Mouse (Mus musculus): ENCODE data around the gene Gadl1. TPM values are rescaled to one million over a fixed set of nuclear protein-coding genes. Genes with fewer than 3 reads are reported as not detected.

Gadl1 gene
- polyA plus RNA-seq, 1 experiment from 2014 or later = 0.56 TPM

DNA sequence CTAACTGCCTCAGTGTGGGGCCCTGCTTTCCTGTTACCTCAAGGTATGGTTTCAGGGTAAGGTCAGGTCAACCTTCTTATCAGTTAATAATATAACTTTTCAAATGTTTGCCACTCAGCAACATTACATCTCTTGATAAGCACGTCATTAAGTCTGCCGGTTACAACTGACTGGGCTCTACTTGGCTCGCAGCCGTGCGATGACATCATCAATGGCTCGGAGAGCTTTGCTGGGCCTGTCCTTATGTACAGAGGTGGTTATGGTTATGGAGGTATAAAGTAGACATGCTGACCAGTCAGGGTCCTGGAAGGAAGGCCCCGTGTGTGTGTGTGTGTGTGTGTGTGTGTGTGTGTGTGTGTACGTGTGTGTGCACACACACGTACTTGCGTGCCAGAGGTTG lies 15.3 kb upstream of the Gadl1 start:
- ATAC-seq (ENCODE audit: insufficient number of reproducible peaks, insufficient read depth, low FRiP score, low TSS enrichment) = no peak
- H3K36me3 ChIP-seq = no peaks in the 10 kb centered on the region
- no peaks in the 10 kb centered on the region for H3K27me3 ChIP-seq
- H3K4me1 ChIP-seq = no peaks in the 10 kb centered on the region
- peaks cover 5% of the 10 kb centered on the region; the same call in 1 of the 2 replicates for H3K9me3 ChIP-seq
- 96% methylated on average over 10 of the region's 10 CpGs for WGBS
- H3K4me2 ChIP-seq (replicated peaks) = no peak overlapping the region
- no peak overlapping the region for H3K9ac ChIP-seq
- H3K27ac ChIP-seq = no peak overlapping the region
- no peak overlapping the region for H3K4me3 ChIP-seq

DNA sequence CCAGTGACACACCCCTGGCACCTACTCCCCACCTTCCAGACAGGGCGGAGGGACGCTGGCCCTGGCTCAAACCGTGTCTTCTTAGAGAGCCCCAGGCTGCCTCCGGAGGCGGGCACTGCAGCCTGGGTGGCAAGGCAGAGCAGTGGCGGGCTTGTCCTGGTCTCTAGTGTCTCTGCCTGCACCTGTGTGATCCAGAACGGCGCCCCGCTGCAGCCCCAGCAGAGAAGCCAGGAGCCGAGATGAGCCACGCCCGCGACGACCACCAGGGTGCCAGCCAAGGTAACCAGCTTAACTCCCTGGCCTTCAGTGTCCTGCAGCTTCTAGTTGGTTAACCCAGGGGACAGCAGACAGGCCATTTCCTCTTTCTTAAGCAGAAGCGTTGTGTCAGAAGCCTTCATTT lies 930 bp upstream of the Gadl1 start:
- Histone ChIP-seq H3K27me3 (no peaks in the 10 kb centered on the region), H3K4me3 (no peak overlapping the region), H3K9ac (no peak overlapping the region), H3K9me3 (no peaks in the 10 kb centered on the region), H3K4me1 (peaks cover 8% of the 10 kb centered on the region), H3K4me2 (replicated peaks) (peak overlapping the region; percentile 33), H3K36me3 (no peaks in the 10 kb centered on the region), H3K27ac (no peak overlapping the region)
- WGBS = 14% methylated on average over 15 of the region's 15 CpGs
- no peak for ATAC-seq (ENCODE audit: insufficient number of reproducible peaks, insufficient read depth, low FRiP score, low TSS enrichment)

DNA sequence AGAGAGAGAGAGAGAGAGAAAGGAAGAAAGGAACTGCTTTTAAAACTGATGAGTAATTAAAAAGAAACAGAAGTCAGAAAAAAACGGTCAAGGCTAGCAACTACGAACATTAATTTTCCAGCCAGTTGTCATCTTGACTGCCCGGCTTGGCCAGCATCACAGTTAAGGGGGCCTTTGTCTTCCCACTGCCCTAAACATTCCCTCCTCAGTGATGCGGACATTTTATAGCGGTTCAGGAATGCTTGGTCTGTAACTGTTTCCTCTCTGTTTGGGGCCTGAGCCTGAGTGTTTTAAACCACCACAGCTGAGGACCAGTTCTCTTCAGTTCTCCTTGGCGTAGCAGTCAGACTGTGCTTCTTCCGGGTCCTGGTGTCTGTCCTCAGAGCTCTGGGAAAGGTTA lies 4.8 kb downstream of the Gadl1 start:
- 59% methylated on average over 7 of the region's 7 CpGs for WGBS
- ATAC-seq (ENCODE audit: insufficient number of reproducible peaks, insufficient read depth, low FRiP score, low TSS enrichment) = no peak
- no peak overlapping the region for H3K4me3 ChIP-seq

DNA sequence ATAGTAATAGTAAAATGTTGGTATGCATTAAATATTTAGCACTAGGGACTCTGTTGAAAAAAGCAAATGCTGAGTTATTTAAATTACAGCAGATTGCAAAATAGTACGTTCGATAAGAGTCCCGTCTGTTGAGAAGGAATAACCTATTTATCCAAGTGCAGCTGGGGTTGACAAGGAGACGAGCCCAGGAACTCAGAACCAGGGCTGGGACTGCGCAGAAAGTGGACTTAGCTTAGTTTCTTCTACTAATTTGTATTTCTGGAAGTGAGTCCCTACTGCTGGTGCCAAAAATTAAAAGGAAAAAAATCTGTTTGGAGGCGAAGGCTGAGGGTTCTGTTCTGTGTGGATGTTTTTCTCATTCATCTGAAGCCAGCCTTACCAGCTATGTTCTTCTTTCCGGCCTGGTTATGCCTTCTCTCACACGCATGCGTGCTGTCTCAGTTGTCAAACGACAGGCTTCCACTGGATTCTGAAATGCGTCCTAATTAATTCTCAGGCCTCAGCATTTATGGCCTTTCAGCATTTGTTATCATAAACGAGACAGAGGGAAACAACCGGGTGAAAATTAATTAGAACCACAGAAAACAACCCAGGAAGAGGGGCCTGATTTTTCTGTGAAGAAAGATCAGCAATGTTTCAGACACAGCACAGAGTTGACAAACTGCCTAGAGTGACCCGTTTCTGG lies 6.5 kb downstream of the Gadl1 start:
- Histone ChIP-seq H3K4me3 (no peak overlapping the region), H3K27me3 (no peaks in the 10 kb centered on the region), H3K27ac (no peak overlapping the region), H3K36me3 (no peaks in the 10 kb centered on the region), H3K4me1 (no peaks in the 10 kb centered on the region), H3K4me2 (replicated peaks) (no peak overlapping the region), H3K9ac (no peak overlapping the region), H3K9me3 (no peaks in the 10 kb centered on the region)
- no peak for ATAC-seq (ENCODE audit: insufficient number of reproducible peaks, insufficient read depth, low FRiP score, low TSS enrichment)
- 74% methylated on average over 14 of the region's 14 CpGs for WGBS

More for the DNA sequence above, 4.8 kb downstream of the Gadl1 start:
- H3K9me3 ChIP-seq = no peaks in the 10 kb centered on the region
- no peaks in the 10 kb centered on the region for H3K4me1 ChIP-seq
- H3K9ac ChIP-seq = no peak overlapping the region
- no peak overlapping the region for H3K4me2 ChIP-seq (replicated peaks)
- H3K27ac ChIP-seq = no peak overlapping the region
- H3K27me3 ChIP-seq = no peaks in the 10 kb centered on the region
- no peaks in the 10 kb centered on the region for H3K36me3 ChIP-seq

DNA sequence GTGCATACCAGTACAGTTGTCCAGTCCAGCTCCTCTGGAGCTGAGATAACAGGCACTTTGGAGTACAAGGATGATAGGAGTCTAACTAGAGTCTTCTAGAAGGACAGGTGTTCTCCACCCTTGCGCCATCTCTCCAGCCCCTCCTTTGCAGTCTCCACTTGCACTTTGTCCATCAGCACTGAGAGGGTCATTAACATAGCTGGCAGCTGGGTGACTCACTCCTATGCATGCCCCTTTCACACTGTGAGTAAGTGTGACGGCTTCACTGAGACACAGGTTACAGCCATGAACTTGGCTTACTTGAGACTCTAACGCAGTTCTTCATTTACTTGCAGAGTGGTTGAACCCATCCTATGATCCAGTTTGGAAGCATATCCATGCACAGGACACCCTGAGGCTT lies 10.5 kb downstream of the Gadl1 start:
- Histone ChIP-seq H3K36me3 (no peaks in the 10 kb centered on the region), H3K4me2 (replicated peaks) (no peak overlapping the region), H3K4me3 (no peak overlapping the region), H3K27ac (no peak overlapping the region), H3K9ac (no peak overlapping the region), H3K9me3 (no peaks in the 10 kb centered on the region), H3K27me3 (no peaks in the 10 kb centered on the region), H3K4me1 (no peaks in the 10 kb centered on the region)
- 88% methylated on average over 3 of the region's 3 CpGs for WGBS
- no peak for ATAC-seq (ENCODE audit: insufficient number of reproducible peaks, insufficient read depth, low FRiP score, low TSS enrichment)

DNA sequence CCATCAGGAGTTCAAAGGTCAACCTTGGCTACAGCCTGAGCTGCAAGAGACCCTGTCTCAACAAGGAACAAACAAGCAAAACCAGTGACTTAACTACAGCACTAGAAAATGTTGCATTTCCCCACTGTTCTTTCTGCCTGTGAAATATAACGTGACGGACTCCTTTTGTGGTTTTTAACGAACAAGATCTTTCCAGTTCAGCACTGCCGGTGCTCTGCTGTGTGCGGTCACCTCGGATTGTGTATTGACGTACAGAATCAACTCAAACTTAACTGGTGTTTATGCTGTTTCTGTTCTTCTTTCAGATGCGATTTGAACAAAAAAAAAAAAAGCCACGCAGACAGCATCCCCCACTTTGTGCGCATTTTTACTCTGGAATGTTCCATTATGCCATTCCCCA lies 13.4 kb downstream of the Gadl1 start:
- H3K9ac ChIP-seq = no peak overlapping the region
- H3K4me1 ChIP-seq = no peaks in the 10 kb centered on the region
- WGBS = 84% methylated on average over 10 of the region's 10 CpGs
- no peaks in the 10 kb centered on the region for H3K9me3 ChIP-seq
- H3K27me3 ChIP-seq = no peaks in the 10 kb centered on the region
- no peak overlapping the region for H3K27ac ChIP-seq
- no peaks in the 10 kb centered on the region for H3K36me3 ChIP-seq
- no peak overlapping the region for H3K4me2 ChIP-seq (replicated peaks)
- ATAC-seq (ENCODE audit: insufficient number of reproducible peaks, insufficient read depth, low FRiP score, low TSS enrichment) = no peak
- H3K4me3 ChIP-seq = no peak overlapping the region

DNA sequence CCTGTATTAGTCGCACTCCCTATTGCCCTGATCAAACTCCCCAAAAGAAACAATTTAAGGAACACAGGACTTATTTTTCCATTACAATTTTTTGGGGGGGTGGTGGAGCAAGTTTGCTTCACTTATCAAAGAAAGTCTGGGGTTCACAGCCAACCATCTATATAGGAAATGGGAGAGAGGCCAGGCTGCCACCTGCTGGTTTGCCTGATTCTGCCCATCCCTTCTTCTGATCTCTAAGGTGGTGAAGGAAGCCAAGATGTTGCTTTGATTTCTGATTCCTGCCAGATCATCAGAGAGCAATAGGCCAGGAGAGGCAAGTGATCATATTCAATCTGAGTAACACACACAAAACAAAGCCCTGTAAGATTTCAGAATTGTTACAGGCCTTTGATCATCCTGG lies 14.8 kb downstream of the Gadl1 start:
- no peak overlapping the region for H3K4me3 ChIP-seq
- no peaks in the 10 kb centered on the region for H3K9me3 ChIP-seq
- no peak for ATAC-seq (ENCODE audit: insufficient number of reproducible peaks, insufficient read depth, low FRiP score, low TSS enrichment)
- no peak overlapping the region for H3K9ac ChIP-seq
- no peaks in the 10 kb centered on the region for H3K4me1 ChIP-seq
- no peak overlapping the region for H3K4me2 ChIP-seq (replicated peaks)
- H3K27ac ChIP-seq = no peak overlapping the region
- WGBS = 91% methylated on average over 1 of the region's 1 CpGs
- no peaks in the 10 kb centered on the region for H3K27me3 ChIP-seq
- H3K36me3 ChIP-seq = no peaks in the 10 kb centered on the region

DNA sequence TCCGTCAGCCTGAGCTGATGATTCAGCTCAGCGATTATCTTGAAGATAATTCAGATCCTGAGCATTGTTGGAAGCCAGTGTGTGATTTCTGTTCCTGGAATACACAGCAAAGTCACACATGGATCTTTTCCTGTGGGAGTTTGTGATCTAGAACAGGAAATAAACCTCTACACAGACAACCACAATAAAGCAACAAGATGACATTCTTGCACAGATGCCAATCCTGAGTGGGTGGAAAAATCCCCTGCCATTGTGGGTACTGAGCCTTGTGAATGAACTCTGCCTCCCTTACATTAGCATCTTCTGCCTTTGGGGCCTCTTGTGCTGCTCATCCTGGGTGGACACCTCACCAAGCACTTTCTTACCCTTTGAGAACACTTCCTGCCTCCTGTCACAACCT lies 22.5 kb downstream of the Gadl1 start:
- Histone ChIP-seq H3K36me3 (no peaks in the 10 kb centered on the region), H3K27me3 (no peaks in the 10 kb centered on the region), H3K9me3 (no peaks in the 10 kb centered on the region), H3K27ac (no peak overlapping the region), H3K9ac (no peak overlapping the region), H3K4me2 (replicated peaks) (no peak overlapping the region), H3K4me1 (no peaks in the 10 kb centered on the region), H3K4me3 (no peak overlapping the region)
- ATAC-seq (ENCODE audit: insufficient number of reproducible peaks, insufficient read depth, low FRiP score, low TSS enrichment) = no peak
- WGBS = 86% methylated on average over 2 of the region's 2 CpGs

DNA sequence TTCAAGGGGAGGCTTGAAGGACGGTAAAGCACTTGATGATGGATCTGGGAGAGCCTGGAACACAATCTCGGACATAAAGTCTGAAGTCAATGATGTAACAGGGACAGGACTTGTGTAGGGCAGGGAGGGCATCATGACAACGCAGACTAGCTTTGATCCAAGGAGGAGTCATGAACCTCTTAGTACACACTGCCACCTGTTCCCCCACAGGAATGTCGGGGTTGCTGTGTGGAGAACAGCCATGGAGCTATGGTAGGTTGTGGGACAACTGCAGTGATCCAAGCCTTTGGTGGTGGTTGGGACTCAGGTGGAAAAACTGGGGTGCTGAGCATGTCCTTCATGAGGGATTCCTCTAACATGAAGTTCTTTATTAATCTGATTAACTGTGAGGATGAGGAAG lies 23.5 kb downstream of the Gadl1 start:
- Histone ChIP-seq H3K27ac (no peak overlapping the region), H3K9me3 (no peaks in the 10 kb centered on the region), H3K4me3 (no peak overlapping the region), H3K36me3 (no peaks in the 10 kb centered on the region), H3K4me2 (replicated peaks) (no peak overlapping the region), H3K9ac (no peak overlapping the region), H3K4me1 (no peaks in the 10 kb centered on the region), H3K27me3 (no peaks in the 10 kb centered on the region)
- 91% methylated on average over 4 of the region's 4 CpGs for WGBS
- ATAC-seq (ENCODE audit: insufficient number of reproducible peaks, insufficient read depth, low FRiP score, low TSS enrichment) = no peak

DNA sequence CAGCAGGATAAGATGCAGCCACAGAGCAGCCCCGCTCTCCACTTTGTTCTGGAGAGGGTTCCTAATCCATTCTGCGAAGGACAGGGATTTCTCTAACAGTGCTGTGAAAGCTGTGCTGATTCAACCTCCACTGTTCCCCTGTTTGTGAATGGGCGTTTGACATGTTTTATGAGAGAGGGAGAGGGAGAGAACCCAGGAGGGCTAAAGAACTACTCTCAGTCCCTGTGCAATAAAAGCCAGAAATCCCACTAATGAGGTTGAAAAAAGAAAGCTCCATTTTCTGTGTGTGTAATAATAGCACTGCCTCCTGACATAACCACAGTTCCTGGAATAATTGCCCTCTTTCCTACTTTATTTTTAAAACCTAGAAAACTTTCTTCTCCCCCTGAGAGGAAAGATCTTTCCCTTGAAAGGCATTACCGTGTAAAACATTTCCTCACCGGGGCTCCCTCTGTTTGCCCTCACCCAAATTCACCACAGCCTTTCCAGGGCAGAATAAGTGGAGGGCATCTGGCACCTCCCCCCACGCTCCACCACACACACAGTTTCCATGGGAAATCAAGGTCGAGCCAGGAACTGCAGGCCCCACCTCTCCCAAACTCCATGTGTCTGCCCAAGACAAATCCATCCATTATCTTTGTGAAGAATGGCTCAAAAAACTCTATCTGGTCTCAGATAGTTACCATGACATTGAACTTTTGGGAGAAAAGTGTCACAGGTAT lies 24.1 kb downstream of the Gadl1 start:
- Histone ChIP-seq H3K27ac (no peak overlapping the region), H3K36me3 (no peaks in the 10 kb centered on the region), H3K4me1 (no peaks in the 10 kb centered on the region), H3K9me3 (no peaks in the 10 kb centered on the region), H3K9ac (no peak overlapping the region), H3K4me3 (no peak overlapping the region), H3K4me2 (replicated peaks) (no peak overlapping the region), H3K27me3 (no peaks in the 10 kb centered on the region)
- 52% methylated on average over 7 of the region's 7 CpGs for WGBS
- ATAC-seq (ENCODE audit: insufficient number of reproducible peaks, insufficient read depth, low FRiP score, low TSS enrichment) = no peak

DNA sequence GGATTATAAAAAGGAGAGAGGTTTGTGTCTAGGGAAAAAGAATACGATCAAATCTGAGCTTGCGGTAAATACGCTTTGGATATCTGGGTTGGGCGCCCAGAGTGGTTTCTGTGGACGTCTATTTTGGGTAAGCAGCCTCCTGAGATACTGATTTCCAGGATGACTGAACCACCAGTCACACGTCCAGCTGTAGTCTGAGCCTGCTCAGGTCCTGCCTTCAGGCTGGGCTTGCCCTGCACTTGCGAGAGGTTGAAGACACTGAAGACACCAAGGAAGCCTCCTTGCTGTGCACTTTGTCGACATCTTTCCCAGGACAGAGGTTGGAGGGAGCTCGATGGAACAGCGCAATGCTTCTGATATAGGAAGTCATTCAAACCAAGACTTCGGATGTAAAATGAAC lies 25.0 kb downstream of the Gadl1 start:
- ATAC-seq (ENCODE audit: insufficient number of reproducible peaks, insufficient read depth, low FRiP score, low TSS enrichment) = no peak
- Histone ChIP-seq H3K36me3 (no peaks in the 10 kb centered on the region), H3K4me2 (replicated peaks) (no peak overlapping the region), H3K4me3 (no peak overlapping the region), H3K27me3 (no peaks in the 10 kb centered on the region), H3K4me1 (no peaks in the 10 kb centered on the region), H3K27ac (no peak overlapping the region), H3K9ac (no peak overlapping the region), H3K9me3 (no peaks in the 10 kb centered on the region)
- 86% methylated on average over 11 of the region's 11 CpGs for WGBS

DNA sequence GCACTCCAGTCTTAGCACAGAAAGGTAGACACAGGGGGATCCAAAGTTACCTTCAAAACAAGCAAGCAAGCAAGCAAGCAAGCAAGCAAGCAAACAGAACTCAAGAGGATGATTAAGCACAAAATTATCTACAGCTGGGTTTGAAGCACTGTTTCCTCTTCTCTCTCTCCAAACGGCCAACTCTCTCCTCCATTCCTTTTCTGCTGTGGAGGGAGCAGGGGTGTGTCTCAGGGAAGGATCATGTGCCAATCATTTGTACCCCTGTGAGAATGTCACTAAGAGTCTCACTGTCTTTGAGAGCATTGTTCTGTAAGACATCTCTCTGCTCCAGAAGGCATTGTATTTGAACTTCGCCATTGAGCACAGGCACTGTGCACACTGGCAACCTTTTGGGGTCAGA lies 27.1 kb downstream of the Gadl1 start:
- 63% methylated on average over 2 of the region's 2 CpGs for WGBS
- Histone ChIP-seq H3K4me3 (no peak overlapping the region), H3K36me3 (no peaks in the 10 kb centered on the region), H3K4me2 (replicated peaks) (no peak overlapping the region), H3K9me3 (no peaks in the 10 kb centered on the region), H3K27ac (no peak overlapping the region), H3K9ac (no peak overlapping the region), H3K27me3 (no peaks in the 10 kb centered on the region), H3K4me1 (no peaks in the 10 kb centered on the region)
- ATAC-seq (ENCODE audit: insufficient number of reproducible peaks, insufficient read depth, low FRiP score, low TSS enrichment) = no peak
